Mouse (Mus musculus) activated CD4-positive, CD25-positive, alpha-beta regulatory T cell, adult 4 months (primary cell): ENCODE measurements around the gene Gm49373. TPM values are rescaled to one million over a fixed set of nuclear protein-coding genes. Genes with fewer than 3 reads are reported as not detected.

Experiments
- ATAC-seq: one replicate; pipeline ENCODE4 v1.8.0; 2017
- polyA plus RNA-seq, 2 experiments: library from polyadenylated mRNA; unstranded; fragments of 100-300 nt; shearing (Covaris generic); gene quantifications; one replicate each; pipeline ENCODE4 v1.2.1; 2017

Gene Gm49373
- polyA plus RNA-seq, 2 experiments from 2014 or later = not detected

DNA sequence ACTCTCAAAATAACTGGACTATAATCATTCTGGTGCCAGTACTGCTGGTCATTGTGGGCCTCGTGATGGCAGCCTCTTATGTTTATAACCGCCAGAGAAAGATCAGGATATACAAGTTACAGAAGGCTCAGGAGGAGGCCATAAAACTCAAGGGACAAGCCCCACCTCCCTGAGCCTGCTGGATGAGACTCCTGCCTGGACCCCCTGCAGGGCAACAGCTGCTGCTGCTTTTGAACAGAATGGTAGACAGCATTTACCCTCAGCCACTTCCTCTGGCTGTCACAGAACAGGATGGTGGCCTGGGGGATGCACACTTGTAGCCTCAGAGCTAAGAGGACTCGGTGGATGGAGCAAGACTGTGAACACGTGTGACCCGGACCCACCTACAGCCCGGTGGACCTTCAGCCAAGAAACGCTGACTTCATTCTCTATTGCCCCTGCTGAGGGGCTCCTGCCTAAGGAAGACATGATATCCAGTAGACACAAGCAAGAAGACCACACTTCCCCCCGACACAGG, 45.1 kb downstream of the Gm49373 start:
- no peak for ATAC-seq

DNA sequence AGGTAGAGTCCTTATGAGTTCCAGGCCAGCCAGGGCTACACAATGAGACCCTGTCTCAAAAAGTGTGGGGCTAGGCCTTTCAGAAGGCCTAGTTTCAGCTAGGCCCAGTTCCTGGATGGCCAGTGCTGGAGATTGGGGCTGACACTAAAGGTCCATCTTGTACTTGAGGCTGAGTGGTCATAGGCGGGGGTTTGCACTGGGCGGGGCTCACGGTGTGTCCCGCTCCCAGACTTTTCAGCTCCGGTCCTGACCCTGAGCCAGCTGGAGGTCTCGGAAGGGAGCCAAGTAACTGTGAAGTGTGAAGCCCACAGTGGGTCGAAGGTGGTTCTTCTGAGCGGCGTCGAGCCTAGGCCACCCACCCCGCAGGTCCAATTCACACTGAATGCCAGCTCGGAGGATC, 46.0 kb downstream of the Gm49373 start:
- ATAC-seq = no peak

DNA sequence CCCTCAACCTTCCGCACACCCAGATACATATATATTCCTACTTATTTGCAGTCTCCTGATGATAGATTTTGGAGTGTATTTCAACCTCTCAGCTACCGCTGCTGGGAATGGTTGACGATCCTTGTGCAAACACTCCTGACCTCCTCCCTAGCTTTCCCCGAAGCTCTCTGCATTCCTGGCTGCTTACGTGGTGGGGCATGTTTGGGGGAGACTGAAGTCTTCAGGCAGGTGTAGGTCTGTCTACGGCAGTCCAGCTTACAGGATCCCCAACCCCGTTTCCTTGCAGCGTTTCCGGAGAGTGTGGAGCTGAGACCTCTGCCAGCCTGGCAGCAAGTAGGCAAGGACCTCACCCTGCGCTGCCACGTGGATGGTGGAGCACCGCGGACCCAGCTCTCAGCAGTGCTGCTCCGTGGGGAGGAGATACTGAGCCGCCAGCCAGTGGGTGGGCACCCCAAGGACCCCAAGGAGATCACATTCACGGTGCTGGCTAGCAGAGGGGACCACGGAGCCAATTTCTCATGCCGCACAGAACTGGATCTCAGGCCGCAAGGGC, 47.6 kb downstream of the Gm49373 start:
- ATAC-seq = no peak

DNA sequence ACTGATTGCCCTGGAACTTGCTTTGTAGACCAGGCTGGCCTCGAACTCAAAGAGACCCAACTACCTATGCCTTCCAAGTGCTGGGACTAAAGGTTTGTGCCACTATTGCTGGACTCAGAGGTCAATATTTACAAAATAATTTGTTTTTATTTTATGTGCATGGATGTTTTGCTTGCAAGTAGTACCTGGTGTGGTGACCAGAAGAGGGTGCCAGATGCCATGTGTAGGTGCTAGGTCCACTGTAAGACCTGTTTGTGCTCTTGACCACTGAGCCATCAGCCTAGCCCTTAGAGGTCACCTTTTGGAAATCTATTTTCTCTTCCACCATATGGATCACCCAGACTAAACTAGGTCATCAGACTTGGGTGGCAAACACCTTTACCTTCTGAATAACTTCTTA, 50.2 kb downstream of the Gm49373 start:
- ATAC-seq = no peak

DNA sequence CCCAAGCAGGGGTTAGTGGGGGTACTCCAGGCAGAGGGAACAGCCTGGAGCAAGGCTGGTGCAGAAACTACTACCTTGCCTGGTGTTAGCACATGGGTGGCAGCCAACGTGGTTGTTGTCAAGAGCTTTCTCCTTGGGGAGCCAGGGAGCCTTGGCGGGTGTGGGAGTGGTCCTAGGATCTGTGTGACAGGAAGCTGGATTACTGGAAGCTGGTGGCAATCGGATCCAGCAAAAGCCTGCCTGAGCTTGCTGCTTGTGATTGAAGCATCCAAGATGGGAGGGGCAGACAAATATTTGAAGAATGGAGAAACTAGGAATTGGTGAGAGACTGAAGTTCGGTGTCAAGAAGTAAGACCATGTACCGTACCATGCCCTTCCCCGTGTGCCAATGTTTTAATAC, 50.6 kb downstream of the Gm49373 start:
- ATAC-seq = no peak

DNA sequence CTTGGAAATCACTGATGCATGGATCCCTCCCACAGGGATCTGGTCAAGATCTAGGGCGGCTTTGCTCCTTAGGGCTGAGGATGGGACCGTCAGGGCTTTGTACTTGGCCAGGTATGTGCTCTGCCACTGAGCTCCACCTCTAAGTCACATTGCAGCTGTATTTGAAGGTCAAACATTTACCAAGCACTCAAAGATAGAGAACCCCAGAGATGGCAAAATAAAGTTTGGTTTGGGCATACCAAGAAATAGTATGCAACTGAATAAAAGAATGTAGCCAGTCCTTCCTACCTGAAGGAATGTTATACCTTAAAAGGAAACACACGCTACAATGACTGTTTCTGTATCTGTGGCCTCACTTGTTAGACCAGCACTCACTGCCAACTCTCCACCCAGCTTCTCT, 51.5 kb downstream of the Gm49373 start:
- ATAC-seq = no peak

DNA sequence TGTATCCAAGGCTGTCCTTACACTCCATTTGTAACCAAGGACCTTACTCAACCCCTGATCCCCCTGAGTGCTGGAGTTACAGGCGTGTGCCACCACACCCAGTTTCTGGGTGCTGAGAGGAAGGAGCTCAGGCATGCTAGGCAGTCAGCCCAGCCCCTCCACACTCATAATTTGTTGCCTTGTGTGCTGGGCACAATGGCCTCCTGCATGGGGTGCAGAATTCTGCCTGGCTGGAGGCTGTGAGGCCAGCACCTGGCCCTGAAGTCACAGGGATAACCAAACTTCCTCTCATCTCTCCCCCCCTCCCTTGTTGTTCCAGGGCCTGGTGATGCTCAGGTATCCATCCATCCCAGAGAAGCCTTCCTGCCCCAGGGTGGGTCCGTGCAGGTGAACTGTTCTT, 54.3 kb downstream of the Gm49373 start:
- ATAC-seq = no peak

DNA sequence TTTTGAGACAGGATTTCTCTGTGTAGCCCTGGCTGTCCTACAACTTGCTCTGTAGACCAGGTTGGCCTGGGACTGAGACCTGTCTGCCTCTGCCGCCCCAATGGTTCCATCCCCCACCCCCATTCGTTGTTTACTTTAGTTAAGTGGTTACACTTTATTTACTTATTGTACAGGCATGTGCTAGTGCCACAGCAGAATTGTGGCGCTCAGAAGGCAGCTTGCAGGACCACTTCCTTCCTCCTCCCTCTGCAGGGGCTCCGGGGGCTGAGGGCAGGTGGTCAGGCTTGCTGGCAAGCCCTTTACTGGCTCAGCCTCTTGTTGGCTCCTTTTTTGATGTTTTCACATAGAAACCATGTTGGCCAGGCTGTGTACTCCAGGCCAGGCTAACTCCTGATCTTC, 55.7 kb downstream of the Gm49373 start:
- ATAC-seq = no peak

DNA sequence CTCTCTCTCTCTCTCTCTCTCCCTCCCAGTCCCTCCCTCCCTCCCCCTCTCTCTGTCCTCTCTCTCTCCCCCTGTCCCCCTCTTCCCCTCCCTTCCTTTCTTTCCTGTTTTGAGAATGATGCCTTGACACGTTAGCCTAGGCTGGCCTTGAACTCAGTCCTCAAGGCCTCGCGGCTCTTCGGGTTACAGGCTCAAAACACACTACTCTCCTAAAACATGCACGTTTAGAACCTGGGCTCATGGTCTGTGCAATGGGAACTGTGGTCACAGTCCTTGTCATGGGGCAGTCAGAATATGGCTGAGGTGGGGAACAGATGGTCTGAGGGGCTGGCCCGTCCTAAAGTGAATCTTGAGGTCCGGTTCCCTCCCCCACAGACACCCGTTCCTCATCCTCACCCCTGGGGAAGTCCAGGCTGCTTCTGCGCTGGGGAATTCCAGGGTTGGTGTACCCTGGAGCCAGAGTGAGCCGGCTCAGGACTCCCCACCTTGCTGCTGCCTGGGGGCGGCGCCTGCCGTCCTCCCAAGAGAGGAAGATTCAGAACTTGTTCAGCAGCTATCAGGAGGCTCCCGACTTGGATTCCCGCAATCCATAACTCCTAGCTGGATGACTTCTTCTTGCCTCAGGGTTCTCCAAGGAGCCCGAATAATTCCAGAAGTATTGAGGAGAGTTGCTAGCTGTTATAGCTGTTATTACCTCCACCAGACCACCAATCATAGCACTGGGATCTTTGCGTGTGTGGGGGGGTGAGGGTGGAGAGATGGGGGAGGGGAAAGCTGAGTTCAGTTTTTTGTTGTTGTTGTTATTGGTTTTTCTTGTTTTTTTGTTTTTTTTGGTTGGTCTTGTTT, 56.3 kb downstream of the Gm49373 start:
- ATAC-seq = peak; percentile 38

DNA sequence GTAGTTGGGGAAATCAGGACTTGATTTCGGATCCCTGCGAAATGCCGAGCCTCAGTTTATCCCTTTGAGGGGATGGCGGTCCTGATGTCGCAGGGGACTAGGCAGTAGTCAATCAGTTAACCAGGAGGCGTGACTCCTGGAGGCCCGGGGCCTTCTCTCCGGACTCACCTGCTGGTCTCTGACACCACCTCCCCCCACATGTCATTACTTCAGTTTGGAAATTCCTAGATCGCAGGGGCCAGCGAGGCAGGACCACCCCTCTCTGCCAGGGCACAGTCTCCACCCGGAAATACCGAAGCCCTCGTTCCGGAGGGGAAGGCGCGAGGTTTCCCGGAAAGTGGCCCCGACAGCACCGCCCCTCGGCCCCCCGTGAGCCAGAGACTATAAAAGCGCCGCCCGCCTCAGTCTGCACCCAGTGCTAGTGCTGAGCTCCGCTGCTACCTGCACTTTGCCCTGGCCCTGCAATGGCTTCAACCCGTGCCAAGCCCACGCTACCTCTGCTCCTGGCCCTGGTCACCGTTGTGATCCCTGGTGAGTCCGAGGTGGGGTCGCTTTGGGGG, 57.2 kb downstream of the Gm49373 start, which contains the start of gene Icam1:
TSS of gene Icam1 (plus strand) at position 415 of the 560 bp plus-strand sequence.
- ATAC-seq = peak; percentile 63

DNA sequence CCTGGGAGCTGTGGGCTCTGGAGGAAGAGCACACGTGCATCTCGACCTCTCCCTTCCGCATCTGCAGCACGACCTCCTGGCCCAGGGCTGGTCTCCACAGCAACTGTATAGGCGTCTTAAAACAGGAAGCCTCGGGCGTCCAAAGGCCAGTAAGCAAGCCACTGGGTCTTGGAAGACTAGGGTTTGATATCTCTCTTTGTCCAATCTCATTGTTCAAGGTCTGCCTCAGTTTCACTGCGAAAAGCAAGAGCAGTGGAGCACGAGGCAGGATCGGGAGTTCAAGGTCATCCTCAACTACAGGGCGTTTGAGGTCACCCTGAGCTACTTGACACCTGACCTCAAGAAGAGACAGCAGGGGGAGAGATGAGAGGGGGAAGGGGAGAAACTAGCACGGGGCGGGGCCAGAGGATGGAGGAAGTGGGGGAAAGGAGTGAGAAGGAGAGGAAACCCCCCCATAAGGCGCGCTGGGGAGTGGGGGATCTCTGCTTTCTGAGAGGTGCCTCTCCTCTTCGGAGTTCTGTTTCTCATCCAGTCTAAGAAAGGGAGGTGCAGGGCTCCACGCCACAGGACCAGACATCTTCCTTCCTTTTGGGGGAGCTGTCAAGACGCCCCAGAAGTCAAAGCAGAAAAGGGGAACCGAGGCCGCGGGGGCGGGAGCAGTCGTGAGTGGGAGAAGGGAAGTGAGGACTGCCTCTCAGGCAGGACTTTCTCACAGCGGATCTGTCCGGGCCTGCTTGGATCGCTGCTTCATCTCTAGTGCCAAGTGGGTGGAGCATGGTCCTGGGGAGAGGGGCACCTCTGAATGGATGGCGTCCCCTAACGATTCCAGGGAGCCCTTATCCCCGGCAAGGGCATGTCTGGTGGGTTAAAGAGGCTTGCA, 58.0 kb downstream of the Gm49373 start:
- no peak for ATAC-seq

Other genes with a start within 250 kb of the Gm49373 start
- gene A230050P20Rik, start 204.5 kb downstream of the Gm49373 start, polyA plus RNA-seq = 10 to 100 TPM; 12.4 to 14.6 TPM
- 1 to 10 TPM in 1 of 2 experiments, under 1 TPM in 1; 0.76 to 1.5 TPM for gene Angptl6, start 193.4 kb downstream of the Gm49373 start, polyA plus RNA-seq
- 10 to 100 TPM; 22.9 to 30.1 TPM for gene Ppan, start 184.9 kb downstream of the Gm49373 start, polyA plus RNA-seq
- gene Eif3g, start 174.5 kb downstream of the Gm49373 start, polyA plus RNA-seq = 100 to 1,000 TPM; 190 to 235 TPM
- gene Dnmt1, start 113.2 kb downstream of the Gm49373 start, polyA plus RNA-seq = 10 to 100 TPM; 51.2 to 52.7 TPM
- gene S1pr2, start 96.3 kb downstream of the Gm49373 start, polyA plus RNA-seq = 1 to 10 TPM; 3.2 to 5.0 TPM
- 100 to 1,000 TPM; 100 to 103 TPM for gene Mrpl4, start 70.4 kb downstream of the Gm49373 start, polyA plus RNA-seq
- 10 to 100 TPM; 55.3 to 64.7 TPM for gene Icam1, start 57.1 kb downstream of the Gm49373 start, polyA plus RNA-seq
- 1 to 10 TPM; 2.9 to 3.8 TPM for gene Icam4, start 43.7 kb downstream of the Gm49373 start, polyA plus RNA-seq
- not detected for gene Icam5, start 41.0 kb downstream of the Gm49373 start, polyA plus RNA-seq
- gene Zglp1, start 6.0 kb downstream of the Gm49373 start, polyA plus RNA-seq = under 1 TPM in 1 of 2 experiments, not detected in 1; 0.66 TPM
- 10 to 100 TPM; 14.3 to 17.2 TPM for gene Fdx1l, start 518 bp upstream of the Gm49373 start, polyA plus RNA-seq
- gene Gm38431, start 18.9 kb upstream of the Gm49373 start, polyA plus RNA-seq = 1 to 10 TPM in 1 of 2 experiments, under 1 TPM in 1; 0.67 to 3.2 TPM
- 10 to 100 TPM; 22.8 to 25.1 TPM for gene Raver1, start 18.9 kb upstream of the Gm49373 start, polyA plus RNA-seq
- 10 to 100 TPM; 30.0 to 60.9 TPM for gene Tyk2, start 58.1 kb upstream of the Gm49373 start, polyA plus RNA-seq
- gene Cdc37, start 76.9 kb upstream of the Gm49373 start, polyA plus RNA-seq = 100 to 1,000 TPM; 102 to 129 TPM
- 1 to 10 TPM in 1 of 2 experiments, under 1 TPM in 1; 0.44 to 1.1 TPM for gene Pde4a, start 92.6 kb upstream of the Gm49373 start, polyA plus RNA-seq
- gene Keap1, start 166.3 kb upstream of the Gm49373 start, polyA plus RNA-seq = 10 to 100 TPM; 16.9 to 30.0 TPM
- under 1 TPM in 1 of 2 experiments, not detected in 1; 0.34 TPM for gene S1pr5, start 175.3 kb upstream of the Gm49373 start, polyA plus RNA-seq
- gene Atg4d, start 192.2 kb upstream of the Gm49373 start, polyA plus RNA-seq = 10 to 100 TPM; 24.3 to 26.8 TPM
- 10 to 100 TPM; 20.8 to 26.1 TPM for gene Kri1, start 214.9 kb upstream of the Gm49373 start, polyA plus RNA-seq
- gene Cdkn2d, start 218.3 kb upstream of the Gm49373 start, polyA plus RNA-seq = 100 to 1,000 TPM; 142 to 158 TPM
- gene Ap1m2, start 239.2 kb upstream of the Gm49373 start, polyA plus RNA-seq = 1 to 10 TPM in 1 of 2 experiments, under 1 TPM in 1; 0.84 to 1.5 TPM
- gene Slc44a2, start 247.6 kb upstream of the Gm49373 start, polyA plus RNA-seq = 100 to 1,000 TPM; 181 to 194 TPM